Mouse (Mus musculus): ENCODE data around the gene Prrx1. TPM values are rescaled to one million over a fixed set of nuclear protein-coding genes. Genes with fewer than 3 reads are reported as not detected.

Prrx1 gene
- polyA plus RNA-seq, 1 experiment from 2014 or later: 14.2 TPM

- Histone ChIP-seq H3K4me1 (ENCODE audit: control insufficient read depth, insufficient read depth, low read length) (peaks cover 16% of the 10 kb centered on the region), H3K4me2 (peak overlapping the region; percentile 81), H3K4me3 (ENCODE audit: low read depth, low read length) (peak overlapping the region; percentile 45; the same call in 1 of the 2 replicates), H3K36me3 (ENCODE audit: control insufficient read depth, insufficient read depth, low read length) (no peaks in the 10 kb centered on the region), H3K9ac (ENCODE audit: low read length) (no peak overlapping the region), H3K9me3 (ENCODE audit: control insufficient read depth, low read length) (no peaks in the 10 kb centered on the region), H3K27me3 (ENCODE audit: control insufficient read depth, insufficient read depth, low read length) (peaks cover 51% of the 10 kb centered on the region), H3K27ac (ENCODE audit: low read depth, low read length) (no peak overlapping the region)
- WGBS: under 1% methylated on average over 23 of the region's 23 CpGs
- DNase-seq (ENCODE audit: low spot score, missing footprints) (peak; percentile 95), ATAC-seq (ENCODE audit: low FRiP score) (no peak)
Measured at GRCm38 (mm10) chr1:163314829-163315301, 1.4 kb upstream of the Prrx1 start.

- Histone ChIP-seq H3K9me3 (ENCODE audit: control insufficient read depth, low read length) (no peaks in the 10 kb centered on the region), H3K27ac (ENCODE audit: low read depth, low read length) (no peak overlapping the region), H3K4me2 (peak overlapping the region; percentile 81), H3K27me3 (ENCODE audit: control insufficient read depth, insufficient read depth, low read length) (peaks cover 58% of the 10 kb centered on the region), H3K4me1 (ENCODE audit: control insufficient read depth, insufficient read depth, low read length) (peaks cover 23% of the 10 kb centered on the region), H3K36me3 (ENCODE audit: control insufficient read depth, insufficient read depth, low read length) (no peaks in the 10 kb centered on the region), H3K9ac (ENCODE audit: low read length) (no peak overlapping the region), H3K4me3 (ENCODE audit: low read depth, low read length) (peak overlapping the region; percentile 45)
- WGBS: under 1% methylated on average over 21 of the region's 21 CpGs
- peak; percentile 43 for ATAC-seq (ENCODE audit: low FRiP score)
- peak; percentile 94 for DNase-seq (ENCODE audit: low spot score, missing footprints)
Measured at GRCm38 (mm10) chr1:163313921-163314725, 613 bp upstream of the Prrx1 start.

- peaks cover 78% of the 10 kb centered on the region for H3K27me3 ChIP-seq (ENCODE audit: control insufficient read depth, insufficient read depth, low read length)
- H3K4me1 ChIP-seq (ENCODE audit: control insufficient read depth, insufficient read depth, low read length): peaks cover 32% of the 10 kb centered on the region
- peak overlapping the region; percentile 48 for H3K9ac ChIP-seq (ENCODE audit: low read length)
- DNase-seq (ENCODE audit: low spot score, missing footprints) (peak; percentile 94), ATAC-seq (ENCODE audit: low FRiP score) (peak; percentile 54)
- peak overlapping the region; percentile 45 for H3K4me3 ChIP-seq (ENCODE audit: low read depth, low read length)
- no peaks in the 10 kb centered on the region for H3K36me3 ChIP-seq (ENCODE audit: control insufficient read depth, insufficient read depth, low read length)
- H3K27ac ChIP-seq (ENCODE audit: low read depth, low read length): no peak overlapping the region
- H3K9me3 ChIP-seq (ENCODE audit: control insufficient read depth, low read length): no peaks in the 10 kb centered on the region
- H3K4me2 ChIP-seq: peak overlapping the region; percentile 81
- WGBS: under 1% methylated on average over 59 of the region's 59 CpGs
Measured at GRCm38 (mm10) chr1:163311861-163312811, 1.4 kb downstream of the Prrx1 start.

GRCm38 (mm10) chr1:163311006-163311836 is 2.3 kb downstream of the Prrx1 start:
- Histone ChIP-seq H3K9me3 (ENCODE audit: control insufficient read depth, low read length) (no peaks in the 10 kb centered on the region), H3K4me3 (ENCODE audit: low read depth, low read length) (peak overlapping the region; percentile 45; the same call in 1 of the 2 replicates), H3K4me2 (peak overlapping the region; percentile 81), H3K36me3 (ENCODE audit: control insufficient read depth, insufficient read depth, low read length) (no peaks in the 10 kb centered on the region), H3K9ac (ENCODE audit: low read length) (peak overlapping the region; percentile 48), H3K27me3 (ENCODE audit: control insufficient read depth, insufficient read depth, low read length) (peaks cover 80% of the 10 kb centered on the region), H3K4me1 (ENCODE audit: control insufficient read depth, insufficient read depth, low read length) (peaks cover 32% of the 10 kb centered on the region), H3K27ac (ENCODE audit: low read depth, low read length) (no peak overlapping the region)
- 8% methylated on average over 13 of the region's 13 CpGs for WGBS
- DNase-seq (ENCODE audit: low spot score, missing footprints) (peak; percentile 93), ATAC-seq (ENCODE audit: low FRiP score) (no peak)

- Histone ChIP-seq H3K9me3 (ENCODE audit: control insufficient read depth, low read length) (no peaks in the 10 kb centered on the region), H3K4me2 (no peak overlapping the region), H3K9ac (ENCODE audit: low read length) (no peak overlapping the region), H3K4me1 (ENCODE audit: control insufficient read depth, insufficient read depth, low read length) (peaks cover 32% of the 10 kb centered on the region), H3K27ac (ENCODE audit: low read depth, low read length) (no peak overlapping the region), H3K36me3 (ENCODE audit: control insufficient read depth, insufficient read depth, low read length) (no peaks in the 10 kb centered on the region), H3K4me3 (ENCODE audit: low read depth, low read length) (no peak overlapping the region), H3K27me3 (ENCODE audit: control insufficient read depth, insufficient read depth, low read length) (peaks cover 71% of the 10 kb centered on the region)
- peak; percentile 90 for DNase-seq (ENCODE audit: low spot score, missing footprints)
- WGBS: 7% methylated on average over 8 of the region's 8 CpGs
- ATAC-seq (ENCODE audit: low FRiP score): no peak
Measured at GRCm38 (mm10) chr1:163310023-163310754, 3.3 kb downstream of the Prrx1 start.

GRCm38 (mm10) chr1:163309466-163309865 is 4.0 kb downstream of the Prrx1 start:
- Histone ChIP-seq H3K9ac (ENCODE audit: low read length) (no peak overlapping the region), H3K4me1 (ENCODE audit: control insufficient read depth, insufficient read depth, low read length) (peaks cover 29% of the 10 kb centered on the region), H3K4me2 (no peak overlapping the region; the same call in 1 of the 2 replicates), H3K36me3 (ENCODE audit: control insufficient read depth, insufficient read depth, low read length) (no peaks in the 10 kb centered on the region), H3K27ac (ENCODE audit: low read depth, low read length) (no peak overlapping the region), H3K4me3 (ENCODE audit: low read depth, low read length) (no peak overlapping the region), H3K27me3 (ENCODE audit: control insufficient read depth, insufficient read depth, low read length) (peaks cover 63% of the 10 kb centered on the region), H3K9me3 (ENCODE audit: control insufficient read depth, low read length) (no peaks in the 10 kb centered on the region)
- WGBS: 3% methylated on average over 2 of the region's 2 CpGs
- ATAC-seq (ENCODE audit: low FRiP score) (no peak), DNase-seq (ENCODE audit: low spot score, missing footprints) (peak; percentile 90)

GRCm38 (mm10) chr1:163308631-163309030 is 4.9 kb downstream of the Prrx1 start:
- no peak overlapping the region for H3K27ac ChIP-seq (ENCODE audit: low read depth, low read length)
- H3K36me3 ChIP-seq (ENCODE audit: control insufficient read depth, insufficient read depth, low read length): no peaks in the 10 kb centered on the region
- WGBS: 2% methylated on average over 24 of the region's 24 CpGs
- H3K9me3 ChIP-seq (ENCODE audit: control insufficient read depth, low read length): no peaks in the 10 kb centered on the region
- H3K4me3 ChIP-seq (ENCODE audit: low read depth, low read length): no peak overlapping the region; the same call in 1 of the 2 replicates
- peak; percentile 95 for DNase-seq (ENCODE audit: low spot score, missing footprints)
- H3K4me1 ChIP-seq (ENCODE audit: control insufficient read depth, insufficient read depth, low read length): peaks cover 26% of the 10 kb centered on the region
- peaks cover 60% of the 10 kb centered on the region for H3K27me3 ChIP-seq (ENCODE audit: control insufficient read depth, insufficient read depth, low read length)
- no peak overlapping the region for H3K9ac ChIP-seq (ENCODE audit: low read length)
- peak overlapping the region; percentile 29 for H3K4me2 ChIP-seq
- peak; percentile 61 for ATAC-seq (ENCODE audit: low FRiP score)

- Histone ChIP-seq H3K9me3 (ENCODE audit: control insufficient read depth, low read length) (no peaks in the 10 kb centered on the region), H3K9ac (ENCODE audit: low read length) (no peak overlapping the region), H3K4me3 (ENCODE audit: low read depth, low read length) (no peak overlapping the region), H3K27ac (ENCODE audit: low read depth, low read length) (no peak overlapping the region), H3K4me1 (ENCODE audit: control insufficient read depth, insufficient read depth, low read length) (peaks cover 24% of the 10 kb centered on the region), H3K4me2 (peak overlapping the region; percentile 1; the same call in 1 of the 2 replicates), H3K27me3 (ENCODE audit: control insufficient read depth, insufficient read depth, low read length) (peaks cover 58% of the 10 kb centered on the region), H3K36me3 (ENCODE audit: control insufficient read depth, insufficient read depth, low read length) (no peaks in the 10 kb centered on the region)
- DNase-seq (ENCODE audit: low spot score, missing footprints) (no peak), ATAC-seq (ENCODE audit: low FRiP score) (no peak)
- 15% methylated on average over 11 of the region's 11 CpGs for WGBS
Measured at GRCm38 (mm10) chr1:163307706-163308105, 5.8 kb downstream of the Prrx1 start.
